Mouse (Mus musculus) midbrain, embryonic 12.5 days (tissue): Measurements from ENCODE around the gene Mcur1. TPM values are rescaled to one million over a fixed set of nuclear protein-coding genes. Genes with fewer than 3 reads are reported as not detected.

Source experiments
- ATAC-seq: fragments of 200-750 bp; cut with Nextera tagmentation; 2 replicates; pipeline ENCODE4 v1.8.0; 2017; ENCODE audit warnings: low read depth, moderate TSS enrichment, moderate library complexity; ENCODE audit not compliant: low FRiP score
- H3K27ac ChIP-seq: fragments of 300-500 bp; sonication (generic); replicated peaks from 2 replicates; pipeline ENCODE4 v1.5.1; 2016; ENCODE audit warnings: mild to moderate bottlenecking
- H3K27me3 ChIP-seq: fragments of 300-500 bp; sonication (generic); 2 replicates; pipeline ENCODE4 v1.6.1; 2016; ENCODE audit warnings: mild to moderate bottlenecking
- H3K36me3 ChIP-seq: fragments of 300-500 bp; sonication (generic); 2 replicates; pipeline ENCODE4 v1.6.1; 2016
- H3K4me1 ChIP-seq: fragments of 300-500 bp; sonication (generic); 2 replicates; pipeline ENCODE4 v1.6.1; 2016
- H3K4me2 ChIP-seq: fragments of 300-500 bp; sonication (generic); replicated peaks from 2 replicates; pipeline ENCODE4 v1.6.1; 2016; ENCODE audit warnings: mild to moderate bottlenecking, moderate library complexity
- H3K4me3 ChIP-seq: fragments of 300-500 bp; sonication (generic); 2 replicates; pipeline ENCODE4 v1.5.1; 2016; ENCODE audit warnings: mild to moderate bottlenecking
- H3K9ac ChIP-seq: fragments of 300-500 bp; sonication (generic); replicated peaks from 2 replicates; pipeline ENCODE4 v1.6.1; 2016; ENCODE audit warnings: mild to moderate bottlenecking, moderate library complexity
- H3K9me3 ChIP-seq: fragments of 300-500 bp; sonication (generic); 2 replicates; pipeline ENCODE4 v1.6.1; 2016; ENCODE audit warnings: mild to moderate bottlenecking
- WGBS: fragments of 180-500 bp; shearing (Covaris S2); methylation state at CpG from one replicate; pipeline ENCODE4 v1.1.7; 2016; 5-methylcytosine and 5-hydroxymethylcytosine counted together
- polyA plus RNA-seq: library from polyadenylated mRNA; unstranded; fragments of >200 nt; fragmentation: Nextera tagmentation; extraction: Ambion mirVana; gene quantifications from 2 replicates; pipeline ENCODE4 v1.2.1, GENCODE M21; 2016

Gene Mcur1
- polyA plus RNA-seq, 1 experiment from 2014 or later: 12.9 TPM

- Histone ChIP-seq H3K4me2 (no peak overlapping the region), H3K4me3 (no peak overlapping the region), H3K4me1 (peaks cover 13% of the 10 kb centered on the region), H3K9ac (no peak overlapping the region), H3K9me3 (no peaks in the 10 kb centered on the region), H3K36me3 (no peaks in the 10 kb centered on the region), H3K27me3 (peaks cover 23% of the 10 kb centered on the region), H3K27ac (no peak overlapping the region)
- 84% methylated on average over 5 of the region's 5 CpGs for WGBS
- no peak for ATAC-seq
Measured at GRCm38 (mm10) chr13:43562726-43563125, 2.7 kb upstream of the Mcur1 start.

- peak overlapping the region; percentile 83 for H3K27ac ChIP-seq
- no peaks in the 10 kb centered on the region for H3K36me3 ChIP-seq
- peak overlapping the region; percentile 68 for H3K4me2 ChIP-seq
- H3K27me3 ChIP-seq: peaks cover 26% of the 10 kb centered on the region
- H3K9ac ChIP-seq: peak overlapping the region; percentile 74
- 12% methylated on average over 18 of the region's 18 CpGs for WGBS
- no peak for ATAC-seq
- H3K9me3 ChIP-seq: no peaks in the 10 kb centered on the region
- peak overlapping the region; percentile 66 for H3K4me3 ChIP-seq
- peaks cover 10% of the 10 kb centered on the region for H3K4me1 ChIP-seq
Measured at GRCm38 (mm10) chr13:43560458-43561411, 744 bp upstream of the Mcur1 start.

GRCm38 (mm10) chr13:43558959-43559358 is 1.0 kb downstream of the Mcur1 start:
- Histone ChIP-seq H3K9ac (0 out of 2 replicates have a peak overlapping the region, but pooled peaks have one; percentile 74), H3K4me1 (peaks cover 10% of the 10 kb centered on the region), H3K4me3 (peak overlapping the region; percentile 66), H3K27me3 (peaks cover 26% of the 10 kb centered on the region), H3K27ac (no peak overlapping the region), H3K36me3 (peaks cover 10% of the 10 kb centered on the region), H3K4me2 (peak overlapping the region; percentile 68), H3K9me3 (no peaks in the 10 kb centered on the region)
- 46% methylated on average over 6 of the region's 6 CpGs for WGBS
- no peak for ATAC-seq

GRCm38 (mm10) chr13:43558357-43558756 is 1.6 kb downstream of the Mcur1 start:
- Histone ChIP-seq H3K4me2 (peak overlapping the region; percentile 68), H3K4me3 (no peak overlapping the region)
- no peak for ATAC-seq

GRCm38 (mm10) chr13:43556913-43557542 is 3.0 kb downstream of the Mcur1 start:
- H3K9me3 ChIP-seq: no peaks in the 10 kb centered on the region
- no peak for ATAC-seq
- no peak overlapping the region for H3K27ac ChIP-seq
- H3K36me3 ChIP-seq: peaks cover 25% of the 10 kb centered on the region
- WGBS: 89% methylated on average over 9 of the region's 9 CpGs
- no peak overlapping the region for H3K4me3 ChIP-seq
- H3K4me2 ChIP-seq: no peak overlapping the region
- no peak overlapping the region for H3K9ac ChIP-seq
- peaks cover 10% of the 10 kb centered on the region for H3K4me1 ChIP-seq
- peaks cover 22% of the 10 kb centered on the region for H3K27me3 ChIP-seq

More at GRCm38 (mm10) chr13:43558357-43558756, 1.6 kb downstream of the Mcur1 start:
- H3K9me3 ChIP-seq: no peaks in the 10 kb centered on the region
- H3K9ac ChIP-seq: no peak overlapping the region
- 89% methylated on average over 6 of the region's 6 CpGs for WGBS
- peaks cover 26% of the 10 kb centered on the region for H3K27me3 ChIP-seq
- peaks cover 14% of the 10 kb centered on the region for H3K36me3 ChIP-seq
- H3K27ac ChIP-seq: no peak overlapping the region
- peaks cover 10% of the 10 kb centered on the region for H3K4me1 ChIP-seq

GRCm38 (mm10) chr13:43555321-43555720 is 4.7 kb downstream of the Mcur1 start:
- Histone ChIP-seq H3K9ac (no peak overlapping the region), H3K27me3 (peaks cover 16% of the 10 kb centered on the region), H3K9me3 (no peaks in the 10 kb centered on the region), H3K27ac (no peak overlapping the region), H3K36me3 (peaks cover 34% of the 10 kb centered on the region), H3K4me3 (no peak overlapping the region), H3K4me2 (no peak overlapping the region), H3K4me1 (peaks cover 10% of the 10 kb centered on the region)
- 89% methylated on average over 9 of the region's 9 CpGs for WGBS
- no peak for ATAC-seq

- Histone ChIP-seq H3K4me3 (no peak overlapping the region), H3K9ac (no peak overlapping the region), H3K27ac (no peak overlapping the region), H3K9me3 (no peaks in the 10 kb centered on the region), H3K36me3 (peaks cover 39% of the 10 kb centered on the region), H3K4me1 (peaks cover 10% of the 10 kb centered on the region), H3K27me3 (peaks cover 16% of the 10 kb centered on the region), H3K4me2 (no peak overlapping the region)
- no peak for ATAC-seq
- WGBS: 94% methylated on average over 7 of the region's 7 CpGs
Measured at GRCm38 (mm10) chr13:43554827-43555226, 5.2 kb downstream of the Mcur1 start.

- no peaks in the 10 kb centered on the region for H3K4me1 ChIP-seq
- WGBS: 92% methylated on average over 8 of the region's 8 CpGs
- no peak overlapping the region for H3K4me3 ChIP-seq
- no peak for ATAC-seq
- no peak overlapping the region for H3K4me2 ChIP-seq
- no peak overlapping the region for H3K9ac ChIP-seq
- no peak overlapping the region for H3K27ac ChIP-seq
- H3K9me3 ChIP-seq: no peaks in the 10 kb centered on the region
- H3K27me3 ChIP-seq: no peaks in the 10 kb centered on the region
- H3K36me3 ChIP-seq: peaks cover 45% of the 10 kb centered on the region
Measured at GRCm38 (mm10) chr13:43550676-43551075, 9.3 kb downstream of the Mcur1 start.

GRCm38 (mm10) chr13:43549870-43550269 is 10.1 kb downstream of the Mcur1 start:
- 89% methylated on average over 7 of the region's 7 CpGs for WGBS
- H3K4me1 ChIP-seq: no peaks in the 10 kb centered on the region

GRCm38 (mm10) chr13:43549078-43549698 is 10.8 kb downstream of the Mcur1 start:
- H3K4me1 ChIP-seq: no peaks in the 10 kb centered on the region
- H3K4me3 ChIP-seq: no peak overlapping the region
- no peaks in the 10 kb centered on the region for H3K27me3 ChIP-seq
- no peak for ATAC-seq
- no peak overlapping the region for H3K27ac ChIP-seq
- 91% methylated on average over 11 of the region's 11 CpGs for WGBS
- no peak overlapping the region for H3K4me2 ChIP-seq
- H3K36me3 ChIP-seq: peaks cover 41% of the 10 kb centered on the region
- no peak overlapping the region for H3K9ac ChIP-seq
- H3K9me3 ChIP-seq: no peaks in the 10 kb centered on the region

More at GRCm38 (mm10) chr13:43549870-43550269, 10.1 kb downstream of the Mcur1 start:
- peaks cover 42% of the 10 kb centered on the region for H3K36me3 ChIP-seq
- H3K9ac ChIP-seq: no peak overlapping the region
- no peak overlapping the region for H3K4me3 ChIP-seq
- no peak overlapping the region for H3K4me2 ChIP-seq
- H3K9me3 ChIP-seq: no peaks in the 10 kb centered on the region
- no peak for ATAC-seq
- H3K27me3 ChIP-seq: no peaks in the 10 kb centered on the region
- H3K27ac ChIP-seq: no peak overlapping the region

GRCm38 (mm10) chr13:43548617-43549016 is 11.4 kb downstream of the Mcur1 start:
- Histone ChIP-seq H3K27me3 (no peaks in the 10 kb centered on the region), H3K4me3 (no peak overlapping the region), H3K27ac (no peak overlapping the region), H3K9ac (no peak overlapping the region), H3K4me1 (no peaks in the 10 kb centered on the region), H3K4me2 (no peak overlapping the region), H3K36me3 (peaks cover 42% of the 10 kb centered on the region), H3K9me3 (no peaks in the 10 kb centered on the region)
- 82% methylated on average over 5 of the region's 5 CpGs for WGBS
- no peak for ATAC-seq

GRCm38 (mm10) chr13:43546861-43547260 is 13.1 kb downstream of the Mcur1 start:
- H3K9me3 ChIP-seq: no peaks in the 10 kb centered on the region
- no peak for ATAC-seq
- H3K27me3 ChIP-seq: no peaks in the 10 kb centered on the region
- H3K4me1 ChIP-seq: no peaks in the 10 kb centered on the region
- H3K36me3 ChIP-seq: peaks cover 29% of the 10 kb centered on the region
- no peak overlapping the region for H3K9ac ChIP-seq
- no peak overlapping the region for H3K27ac ChIP-seq
- no peak overlapping the region for H3K4me2 ChIP-seq
- 37% methylated on average over 3 of the region's 3 CpGs for WGBS
- no peak overlapping the region for H3K4me3 ChIP-seq
